9 mouse cellular contexts compared by ENCODE assay signal in the genomic region with DNA sequence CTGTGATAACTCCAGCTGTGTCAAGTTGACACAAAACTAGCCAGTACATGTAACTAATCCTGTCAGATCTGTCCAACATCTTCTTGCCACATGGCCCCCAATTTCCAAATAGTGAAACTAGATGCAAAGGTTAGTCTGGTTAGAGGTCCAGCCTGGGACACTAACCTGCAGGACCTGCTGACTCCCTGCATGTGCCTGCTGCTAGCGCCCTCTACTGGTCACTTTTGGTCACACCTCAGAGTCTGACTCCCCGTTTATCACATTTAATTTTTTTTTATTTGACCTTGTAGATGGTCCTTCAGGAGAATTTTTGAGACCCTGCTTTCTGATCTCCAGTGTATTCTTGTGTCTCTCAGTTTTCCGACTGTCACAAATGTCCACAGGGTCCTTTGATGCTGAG. TPM values are rescaled to one million over a fixed set of nuclear protein-coding genes. Genes with fewer than 3 reads are reported as not detected.
DNase-seq lines count a peak whose midpoint lies in the region; ATAC-seq and TF ChIP-seq lines count a peak whose summit lies in the region.
"Had no signal": no experiment of that assay in that cellular context is flagged by ENCODE, and none has a peak within 500 bp of the region (broad histone marks: within the 10 kb centered on the region; RNA-seq: fewer than 3 reads in every experiment).

No protein-coding gene starts in this region.

- no peak overlapping the region for H3ac ChIP-seq in C2C12 (ENCODE audit: control insufficient read depth, insufficient read length, low read depth)

- peak; percentile 55 for TF ChIP-seq CTCF in C2C12 (IDR thresholded peaks at IDR 0.05; ENCODE audit: control insufficient read depth, insufficient read depth, insufficient read length)
- TF ChIP-seq CTCF in kidney, postnatal 0 days (IDR thresholded peaks at IDR 0.05; ENCODE audit: low read depth) = peak; percentile 74

- no peaks in the 10 kb centered on the region for H3K4me1 ChIP-seq in hindbrain, embryonic 14.5 days (replicated peaks; ENCODE audit: control insufficient read depth, insufficient read depth, low read length)
- H3K4me1 ChIP-seq in hindbrain, embryonic 13.5 days (replicated peaks) = no peaks in the 10 kb centered on the region
- no peaks in the 10 kb centered on the region for H3K4me1 ChIP-seq in kidney, postnatal 0 days (replicated peaks; ENCODE audit: insufficient read depth, low read length)

- H3K79me3 ChIP-seq in C2C12 (ENCODE audit: low read depth) = no peaks in the 10 kb centered on the region

- ATAC-seq in hindbrain, embryonic 14.5 days (ENCODE audit: low FRiP score) = no peak
- no peak for ATAC-seq in hindbrain, embryonic 13.5 days (ENCODE audit: low FRiP score)
- no peak for ATAC-seq in kidney, postnatal 0 days (replicated peaks; ENCODE audit: low FRiP score, low read depth)
- peak; percentile 81 for ATAC-seq in monocyte, adult 5-6 weeks (replicated peaks; ENCODE audit: insufficient number of reproducible peaks, low FRiP score, low TSS enrichment, poor library complexity, severe bottlenecking)

- H3K9ac ChIP-seq in hindbrain, embryonic 14.5 days = no peak overlapping the region
- no peak overlapping the region for H3K9ac ChIP-seq in hindbrain, embryonic 13.5 days
- H3K9ac ChIP-seq in kidney, postnatal 0 days (ENCODE audit: low read depth, low read length) = no peak overlapping the region

- H3K79me2 ChIP-seq in C2C12 (ENCODE audit: control insufficient read depth, insufficient read depth) = no peaks in the 10 kb centered on the region

- no peaks in the 10 kb centered on the region for H3K27me3 ChIP-seq in hindbrain, embryonic 14.5 days (ENCODE audit: control insufficient read depth, insufficient read depth, low read length)
- 0 out of 2 replicates have a peak, but pooled peaks cover 7% of the 10 kb centered on the region for H3K27me3 ChIP-seq in hindbrain, embryonic 13.5 days
- H3K27me3 ChIP-seq in C2C12 (ENCODE audit: control insufficient read depth, insufficient read depth, insufficient read length) = peaks cover 11% of the 10 kb centered on the region
- no peaks in the 10 kb centered on the region for H3K27me3 ChIP-seq in kidney, postnatal 0 days (ENCODE audit: insufficient read depth, low read length)

- WGBS in hindbrain, embryonic 14.5 days = 14% methylated on average over 3 of the region's 3 CpGs
- WGBS in hindbrain, embryonic 13.5 days = 14% methylated on average over 3 of the region's 3 CpGs
- WGBS in kidney, postnatal 0 days = 16% methylated on average over 3 of the region's 3 CpGs

- H3K9me3 ChIP-seq in hindbrain, embryonic 14.5 days (ENCODE audit: control insufficient read depth, low read length) = no peaks in the 10 kb centered on the region
- H3K9me3 ChIP-seq in hindbrain, embryonic 13.5 days = peaks cover 3% of the 10 kb centered on the region; the same call in 1 of the 2 replicates
- no peaks in the 10 kb centered on the region for H3K9me3 ChIP-seq in kidney, postnatal 0 days (replicated peaks; ENCODE audit: low read length)

- H3K4me3 ChIP-seq in hindbrain, embryonic 14.5 days (replicated peaks; ENCODE audit: low read length) = no peak overlapping the region
- H3K4me3 ChIP-seq in hindbrain, embryonic 13.5 days = no peak overlapping the region
- no peak overlapping the region for H3K4me3 ChIP-seq in C2C12 (ENCODE audit: insufficient read depth, poor library complexity, severe bottlenecking)
- no peak overlapping the region for H3K4me3 ChIP-seq in kidney, postnatal 0 days (replicated peaks; ENCODE audit: low read depth, low read length)
- H3K4me3 ChIP-seq: megakaryocyte, embryonic 14.5 days had no signal

- no peaks in the 10 kb centered on the region for H3K36me3 ChIP-seq in hindbrain, embryonic 14.5 days (replicated peaks; ENCODE audit: control insufficient read depth, insufficient read depth)
- no peaks in the 10 kb centered on the region for H3K36me3 ChIP-seq in hindbrain, embryonic 13.5 days
- H3K36me3 ChIP-seq in C2C12 (ENCODE audit: control insufficient read depth, insufficient read depth) = no peaks in the 10 kb centered on the region
- H3K36me3 ChIP-seq in kidney, postnatal 0 days (ENCODE audit: insufficient read depth, low read length) = no peaks in the 10 kb centered on the region

- peak; percentile 28 for DNase-seq in hindbrain, embryonic 14.5 days (ENCODE audit: low spot score)
- DNase-seq in ZHBTc4 (ENCODE audit: low read depth, low spot score) = peak; percentile 73
- peak; percentile 67 for DNase-seq in embryo, embryonic 10 days (ENCODE audit: low spot score)
- peak; percentile 37 for DNase-seq in kidney, postnatal 0 days (ENCODE audit: low spot score)
- DNase-seq in thymus, postnatal 4 days = peak; percentile 83

- H3K27ac ChIP-seq in hindbrain, embryonic 14.5 days = no peak overlapping the region
- H3K27ac ChIP-seq in hindbrain, embryonic 13.5 days = no peak overlapping the region
- H3K27ac ChIP-seq in kidney, postnatal 0 days = no peak overlapping the region

- H3K4me2 ChIP-seq in hindbrain, embryonic 14.5 days (replicated peaks) = no peak overlapping the region
- H3K4me2 ChIP-seq in hindbrain, embryonic 13.5 days = no peak overlapping the region
- H3K4me2 ChIP-seq in kidney, postnatal 0 days (ENCODE audit: low read length) = no peak overlapping the region

TF ChIP-seq in C2C12, 6 proteins besides CTCF, POLR2A, EP300 and RAD21:
- TF ChIP-seq FOSL1 (IDR thresholded peaks at IDR 0.05; ENCODE audit: insufficient read depth, low read length, poor library complexity, severe bottlenecking) = no peak
- no peak for TF ChIP-seq MAX (IDR thresholded peaks at IDR 0.05)
- no peak for TF ChIP-seq MYOG (IDR thresholded peaks at IDR 0.05; ENCODE audit: control insufficient read depth, extremely low read depth, insufficient read length)
- no peak for TF ChIP-seq CEBPB (IDR thresholded peaks at IDR 0.05; ENCODE audit: low read depth)
- no peak for TF ChIP-seq USF1 (IDR thresholded peaks at IDR 0.05; ENCODE audit: low read depth)
- TF ChIP-seq MYOD1 (IDR thresholded peaks at IDR 0.05; ENCODE audit: control insufficient read depth, insufficient read length, low read depth) = no peak

RNA-seq across cellular contexts. Expression of a gene that starts 15.7 kb away (rescaled TPM):
- polyA plus RNA-seq in hindbrain, embryonic 14.5 days (2014; fragmentation: Nextera tagmentation; extraction: Ambion mirVana) = 50.1 and 53.2 TPM in 2 replicates
- 75.1 and 77.5 TPM in 2 replicates for polyA plus RNA-seq in hindbrain, embryonic 13.5 days (2015; fragmentation: Nextera tagmentation; extraction: Ambion mirVana)
- polyA plus RNA-seq in C2C12 (2012; fragmentation: generic; extraction: Trizol) = 38.9 TPM
- polyA plus RNA-seq in kidney, postnatal 0 days (2015; fragmentation: Nextera tagmentation; extraction: Ambion mirVana) = 27.4 and 29.1 TPM in 2 replicates
- total RNA-seq in monocyte, adult 5-6 weeks (2017) = 7.0 to 20.4 TPM (median 8.3 TPM) in 3 replicates

RNA-seq across cellular contexts. Expression of a gene that starts 31.0 kb away (rescaled TPM):
- not detected in 2 replicates for polyA plus RNA-seq in hindbrain, embryonic 14.5 days (2014; fragmentation: Nextera tagmentation; extraction: Ambion mirVana)
- not detected in 2 replicates for polyA plus RNA-seq in hindbrain, embryonic 13.5 days (2015; fragmentation: Nextera tagmentation; extraction: Ambion mirVana)
- polyA plus RNA-seq in C2C12 (2012; fragmentation: generic; extraction: Trizol) = not detected
- polyA plus RNA-seq in kidney, postnatal 0 days (2015; fragmentation: Nextera tagmentation; extraction: Ambion mirVana) = not detected in 2 replicates
- total RNA-seq in monocyte, adult 5-6 weeks (2017) = not detected in 3 replicates

RNA-seq across cellular contexts. Expression of a gene that starts 39.2 kb away (rescaled TPM):
- 163 and 172 TPM in 2 replicates for polyA plus RNA-seq in hindbrain, embryonic 14.5 days (2014; fragmentation: Nextera tagmentation; extraction: Ambion mirVana)
- 163 and 175 TPM in 2 replicates for polyA plus RNA-seq in hindbrain, embryonic 13.5 days (2015; fragmentation: Nextera tagmentation; extraction: Ambion mirVana)
- 153 TPM for polyA plus RNA-seq in C2C12 (2012; fragmentation: generic; extraction: Trizol)
- polyA plus RNA-seq in kidney, postnatal 0 days (2015; fragmentation: Nextera tagmentation; extraction: Ambion mirVana) = 145 and 149 TPM in 2 replicates
- 12.3 to 27.6 TPM (median 13.8 TPM) in 3 replicates for total RNA-seq in monocyte, adult 5-6 weeks (2017)

RNA-seq across cellular contexts. Expression of a gene that starts 46.2 kb away (rescaled TPM):
- polyA plus RNA-seq in hindbrain, embryonic 14.5 days (2014; fragmentation: Nextera tagmentation; extraction: Ambion mirVana) = 55.7 and 56.5 TPM in 2 replicates
- 41.9 and 46.0 TPM in 2 replicates for polyA plus RNA-seq in hindbrain, embryonic 13.5 days (2015; fragmentation: Nextera tagmentation; extraction: Ambion mirVana)
- polyA plus RNA-seq in C2C12 (2012; fragmentation: generic; extraction: Trizol) = 24.1 TPM
- polyA plus RNA-seq in kidney, postnatal 0 days (2015; fragmentation: Nextera tagmentation; extraction: Ambion mirVana) = 61.2 and 65.7 TPM in 2 replicates
- total RNA-seq in monocyte, adult 5-6 weeks (2017) = 8.0 to 11.9 TPM (median 9.8 TPM) in 3 replicates

RNA-seq across cellular contexts. Expression of a gene that starts 48.9 kb away (rescaled TPM):
- polyA plus RNA-seq in hindbrain, embryonic 14.5 days (2014; fragmentation: Nextera tagmentation; extraction: Ambion mirVana) = 0.47 and 0.68 TPM in 2 replicates
- 0.79 and 1.1 TPM in 2 replicates for polyA plus RNA-seq in hindbrain, embryonic 13.5 days (2015; fragmentation: Nextera tagmentation; extraction: Ambion mirVana)
- 0.63 TPM for polyA plus RNA-seq in C2C12 (2012; fragmentation: generic; extraction: Trizol)
- 0.55 TPM in 1 of 2 replicates, not detected in the other for polyA plus RNA-seq in kidney, postnatal 0 days (2015; fragmentation: Nextera tagmentation; extraction: Ambion mirVana)
- not detected in 3 replicates for total RNA-seq in monocyte, adult 5-6 weeks (2017)

Comparison
In these comparisons a context has a peak if more than half of its experiments do, and no peak if none do; other contexts are left out.
1. DNase-seq: peak in every context shown above with its lines; median percentile 83 in thymus, postnatal 4 days; 73 in ZHBTc4; 67 in embryo, embryonic 10 days; 37 in kidney, postnatal 0 days; 28 in hindbrain, embryonic 14.5 days.